Mouse (Mus musculus) CD4-positive, CD25-positive, alpha-beta regulatory T cell (primary cell): Measurements from ENCODE around the gene Tnfrsf1a. TPM values are rescaled to one million over a fixed set of nuclear protein-coding genes. Genes with fewer than 3 reads are reported as not detected.

Source experiments
- polyA plus RNA-seq: library from polyadenylated mRNA; unstranded; fragments of 100-300 nt; shearing (Covaris generic); gene quantifications from one replicate; pipeline ENCODE4 v1.2.1, GENCODE M21; 2017

Gene Tnfrsf1a
- polyA plus RNA-seq, result 40.9 TPM

DNA sequence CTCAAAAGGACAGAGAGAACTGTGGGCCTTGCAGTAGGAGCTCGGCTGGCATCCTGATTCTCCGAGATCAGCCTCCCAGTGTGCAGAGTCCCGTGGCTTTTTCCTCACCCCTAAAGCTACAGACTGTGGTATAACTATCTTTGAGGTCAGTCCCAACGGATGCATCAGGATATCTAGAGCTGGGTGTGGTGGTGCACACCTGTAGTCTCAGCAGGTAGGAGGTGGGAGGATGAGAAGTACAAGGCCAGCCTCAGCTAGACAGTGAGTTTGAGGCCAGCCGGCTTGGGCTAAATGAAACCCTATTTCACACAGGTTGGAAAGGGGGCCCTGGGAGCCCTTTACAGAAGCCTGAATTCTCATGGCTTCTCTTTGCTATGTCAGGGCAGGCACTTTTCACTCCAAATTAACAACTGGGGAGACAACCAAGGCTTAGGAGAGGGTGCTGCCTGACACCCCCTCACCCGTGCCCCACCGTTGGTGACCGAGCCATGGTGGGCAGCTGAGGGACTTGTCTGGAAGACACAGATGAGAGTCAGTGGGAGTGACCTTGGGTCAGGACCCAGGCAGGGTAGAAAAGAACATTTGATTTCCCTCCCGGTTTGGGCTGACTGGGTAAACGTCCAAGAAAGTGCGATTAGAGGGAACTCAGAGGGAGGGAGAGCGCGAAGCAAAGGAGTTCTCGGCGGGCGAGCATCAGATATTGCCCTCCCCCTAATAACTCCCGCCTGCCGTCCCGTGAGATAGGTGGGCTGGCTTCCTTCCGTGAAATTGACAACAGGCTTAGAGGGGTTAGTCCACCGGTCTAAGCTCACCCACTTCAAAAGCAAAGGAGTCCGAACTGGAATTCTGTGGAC is at the start of gene Tnfrsf1a:
Gene Tnfrsf1a, plus strand, starts transcription at position 642 of the 854 bp plus-strand sequence.

DNA sequence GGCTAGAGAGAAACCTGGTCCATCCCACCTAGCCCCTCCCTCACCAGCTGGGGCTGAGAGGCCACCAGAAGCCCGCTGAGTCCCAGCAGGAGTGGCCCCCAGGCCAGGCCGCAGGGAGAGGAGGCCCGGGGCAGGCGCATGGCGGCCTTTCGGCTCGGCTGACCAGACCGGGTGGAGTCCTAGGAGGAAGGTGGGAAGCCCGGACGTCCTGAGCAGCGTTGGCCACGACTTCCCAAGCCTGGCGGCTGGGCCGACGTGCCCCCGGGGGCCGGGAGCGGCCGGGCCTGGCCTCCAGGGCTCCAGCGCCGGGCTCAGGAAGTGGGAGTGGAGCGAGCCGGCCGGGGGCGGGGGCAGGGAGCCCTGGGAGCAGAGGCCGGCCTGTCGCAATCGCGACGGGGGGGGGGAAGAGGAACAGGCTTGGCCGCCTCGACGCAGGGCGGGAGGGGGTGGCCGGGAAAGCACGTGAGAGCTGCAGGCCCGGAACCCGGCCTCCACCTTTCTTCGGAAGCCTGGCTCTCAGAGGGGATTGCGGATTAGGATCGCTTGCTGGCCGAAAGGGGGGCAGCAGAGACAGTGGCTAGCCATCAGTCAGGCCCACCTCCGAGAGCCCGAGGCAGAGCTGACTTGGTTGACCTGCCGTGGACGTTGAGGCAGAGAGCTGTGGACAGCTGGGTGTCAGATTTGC is 35.5 kb upstream of the Tnfrsf1a start, which contains the start of gene Ltbr:
Gene Ltbr, minus strand, starts transcription at position 340 of the 685 bp plus-strand sequence.

DNA sequence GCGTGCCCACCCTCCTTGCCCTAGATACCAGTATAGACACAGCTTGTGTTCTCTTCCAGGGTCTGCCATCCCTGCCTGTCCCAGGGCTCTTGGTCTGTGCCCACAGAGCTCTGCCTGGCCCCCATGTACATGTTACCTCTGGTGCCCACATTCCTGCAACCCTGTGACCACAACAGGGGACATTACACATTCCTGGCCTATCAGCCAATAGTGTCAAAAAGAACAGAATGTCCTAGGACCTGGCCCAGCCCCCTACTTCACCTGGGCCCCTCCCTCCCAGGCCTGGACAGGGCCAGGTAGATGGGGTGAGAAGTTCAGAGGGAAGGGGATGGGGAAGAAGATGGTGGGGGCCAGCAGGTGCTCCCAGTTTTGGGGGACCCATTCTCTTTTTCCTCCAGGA is 28.8 kb upstream of the Tnfrsf1a start, which contains the start of gene Scnn1a:
Gene Scnn1a, plus strand, starts transcription at position 337 of the 400 bp plus-strand sequence.

DNA sequence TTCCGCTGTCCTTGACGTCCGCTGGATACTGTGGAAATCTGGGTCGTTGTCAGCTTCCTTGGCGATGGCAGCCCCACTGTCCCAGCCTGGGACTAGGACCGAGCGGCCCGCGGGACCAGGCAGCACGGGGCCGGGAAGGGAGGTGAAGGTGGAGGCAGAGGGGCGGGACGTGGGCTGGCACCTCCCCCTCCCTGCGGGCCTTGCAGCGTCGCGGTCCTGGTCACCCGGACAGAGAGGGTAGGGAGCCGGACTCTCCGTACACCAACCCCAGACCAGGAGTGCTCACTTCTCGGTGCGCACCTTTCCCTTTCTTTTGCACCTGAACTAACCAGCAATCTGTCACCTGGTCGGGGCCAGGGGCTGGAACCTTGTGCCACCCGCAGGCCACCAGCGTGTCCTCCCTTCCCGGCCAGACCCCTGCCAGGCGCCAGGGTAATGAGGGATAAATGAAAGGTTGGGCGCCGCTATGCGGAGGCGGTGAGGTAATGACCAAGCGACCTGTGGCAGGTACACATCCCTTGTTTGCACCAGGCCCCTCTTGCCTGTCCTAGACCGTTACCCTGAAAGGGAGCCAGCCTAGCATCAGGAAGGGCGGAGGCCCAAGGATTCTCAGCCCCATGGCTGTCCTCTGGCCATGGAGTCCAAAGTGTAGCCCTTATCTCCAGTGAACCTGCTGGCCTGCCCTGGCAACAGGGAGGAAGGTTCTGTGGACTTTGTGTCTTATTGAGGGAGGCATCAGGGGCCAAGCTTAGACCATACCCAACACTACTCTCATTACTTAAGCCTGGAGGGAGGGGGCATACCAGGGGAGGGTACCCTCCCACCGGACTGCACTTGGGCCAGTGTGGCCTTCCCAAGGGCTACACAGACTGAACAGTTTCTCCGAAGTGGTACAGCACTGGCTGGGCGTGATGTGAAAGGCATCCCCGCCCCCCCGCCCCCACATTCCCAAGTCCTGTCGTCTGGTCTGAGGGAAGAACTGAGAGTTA is 31.5 kb downstream of the Tnfrsf1a start, which contains the start of gene Plekhg6:
Gene Plekhg6, minus strand, starts transcription at position 422 of the 989 bp plus-strand sequence.

Other genes with a start within 250 kb of the Tnfrsf1a start
- gene Nop2, start 217.5 kb upstream of the Tnfrsf1a start, polyA plus RNA-seq, result 54.0 TPM
- 24.0 TPM for gene Iffo1, start 204.1 kb upstream of the Tnfrsf1a start, polyA plus RNA-seq
- 231 TPM for gene Gapdh, start 182.9 kb upstream of the Tnfrsf1a start, polyA plus RNA-seq
- 23.5 TPM for gene Ncapd2, start 157.7 kb upstream of the Tnfrsf1a start, polyA plus RNA-seq
- gene Mrpl51, start 157.6 kb upstream of the Tnfrsf1a start, polyA plus RNA-seq, result 89.7 TPM
- gene Vamp1, start 133.8 kb upstream of the Tnfrsf1a start, polyA plus RNA-seq, result 56.3 TPM
- 105 TPM for gene Tapbpl, start 117.5 kb upstream of the Tnfrsf1a start, polyA plus RNA-seq
- 602 TPM for gene Cd27, start 112.4 kb upstream of the Tnfrsf1a start, polyA plus RNA-seq
- 1.3 TPM for gene Tuba3a, start 63.3 kb upstream of the Tnfrsf1a start, polyA plus RNA-seq
- gene Ltbr, start 35.5 kb upstream of the Tnfrsf1a start, polyA plus RNA-seq, result 0.17 TPM
- gene Scnn1a, start 28.7 kb upstream of the Tnfrsf1a start, polyA plus RNA-seq, result 0.22 TPM
- gene Plekhg6, start 31.4 kb downstream of the Tnfrsf1a start, polyA plus RNA-seq, result 0.12 TPM
- 130 TPM for gene Cd9, start 145.4 kb downstream of the Tnfrsf1a start, polyA plus RNA-seq
- 0.18 TPM for gene Vwf, start 197.4 kb downstream of the Tnfrsf1a start, polyA plus RNA-seq